Mouse (Mus musculus) adrenal gland, adult 18-20 months (tissue): ENCODE data around the gene Macrod1. TPM values are rescaled to one million over a fixed set of nuclear protein-coding genes. Genes with fewer than 3 reads are reported as not detected.

Experiments
- DNase-seq, 2 experiments: peaks; one replicate each; pipeline ENCODE4 v3.0.0; 2021 to 2022; ENCODE audit warnings: low spot score in 2 of 2
- total RNA-seq, 2 experiments: library from RNA; stranded (reverse); gene quantifications; 1 replicate in 1 of 2; 2 replicates in 1 of 2; pipeline ENCODE4 v1.2.3; 2021

The Macrod1 gene
- total RNA-seq, 2 experiments from 2014 or later, result 62.4 to 77.9 TPM

DNA sequence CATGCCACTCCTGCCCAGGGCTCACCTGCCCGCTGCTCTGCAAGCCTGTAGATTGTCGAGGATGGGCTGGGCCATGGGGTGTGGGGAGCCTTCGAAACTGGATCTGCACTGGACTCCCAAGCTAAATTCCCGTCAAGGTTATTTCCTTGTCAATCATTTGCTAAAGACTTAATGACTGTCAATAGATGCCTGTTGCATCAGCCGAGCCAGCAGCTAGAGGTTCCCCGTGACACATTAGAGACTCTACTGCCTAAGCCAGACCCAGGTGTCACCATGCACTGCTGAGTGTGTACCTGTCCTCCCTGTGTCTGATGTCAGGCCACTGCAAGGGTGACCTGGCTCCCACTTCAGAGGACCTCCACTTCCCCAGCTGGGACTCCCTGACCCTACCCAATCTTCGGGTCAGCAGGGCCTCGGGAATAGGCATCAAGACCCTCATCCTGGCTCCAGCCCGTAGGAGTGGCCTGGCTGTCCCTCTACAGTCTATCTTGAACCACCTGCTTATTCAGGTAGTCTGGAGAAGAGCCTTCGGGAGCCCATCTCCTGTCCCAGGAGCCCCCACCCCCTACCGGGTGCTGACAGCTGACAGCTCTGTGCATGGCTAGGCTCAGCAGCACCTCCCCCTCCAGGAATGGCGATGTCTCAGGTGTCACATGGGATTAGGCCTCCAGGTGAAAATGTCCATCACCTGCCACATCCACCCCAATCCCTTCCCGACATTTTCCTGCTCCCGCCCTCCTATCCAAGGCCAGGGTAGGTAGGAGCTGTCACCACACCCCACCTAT, 80.3 kb downstream of the Macrod1 start:
- DNase-seq, result no peak

DNA sequence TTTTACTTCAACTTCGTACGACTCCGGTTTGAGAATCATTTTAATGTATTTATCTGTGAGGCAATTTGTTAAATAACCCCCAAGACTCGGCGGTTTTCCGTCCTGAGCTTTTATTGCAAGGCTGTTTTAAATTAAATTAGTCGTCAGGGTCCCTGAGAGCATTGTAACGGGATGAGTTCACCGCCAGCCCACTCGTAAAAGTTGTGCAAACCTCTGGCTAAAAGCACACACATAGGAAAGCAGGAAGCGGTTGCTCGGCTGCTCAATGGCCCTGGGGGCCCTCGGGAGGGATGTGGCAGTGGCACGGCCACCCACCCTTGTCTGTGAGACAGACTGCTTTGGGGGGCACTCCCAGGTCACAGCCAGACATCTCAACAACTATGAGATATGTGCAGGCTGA, 81.7 kb downstream of the Macrod1 start:
- DNase-seq, result no peak

DNA sequence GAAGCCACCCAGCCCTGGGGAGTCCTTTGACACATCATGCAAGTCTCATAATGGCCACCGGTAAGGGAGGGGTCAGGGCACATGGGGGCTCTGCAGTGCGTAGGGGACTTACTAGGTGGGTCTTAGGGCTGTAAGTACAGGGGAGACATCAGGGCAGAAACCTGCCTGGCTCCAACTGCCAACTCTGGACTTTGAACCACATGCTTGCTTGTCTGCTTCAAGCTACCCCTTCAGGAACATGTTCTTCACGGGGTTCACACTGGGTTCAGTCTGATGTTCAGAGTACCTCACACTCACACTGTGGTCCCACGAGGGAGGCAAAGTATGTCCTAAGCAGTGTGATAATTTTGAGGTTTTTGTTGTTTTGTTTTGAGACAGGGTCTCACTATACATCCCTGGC, 82.7 kb downstream of the Macrod1 start:
- DNase-seq, result no peak

DNA sequence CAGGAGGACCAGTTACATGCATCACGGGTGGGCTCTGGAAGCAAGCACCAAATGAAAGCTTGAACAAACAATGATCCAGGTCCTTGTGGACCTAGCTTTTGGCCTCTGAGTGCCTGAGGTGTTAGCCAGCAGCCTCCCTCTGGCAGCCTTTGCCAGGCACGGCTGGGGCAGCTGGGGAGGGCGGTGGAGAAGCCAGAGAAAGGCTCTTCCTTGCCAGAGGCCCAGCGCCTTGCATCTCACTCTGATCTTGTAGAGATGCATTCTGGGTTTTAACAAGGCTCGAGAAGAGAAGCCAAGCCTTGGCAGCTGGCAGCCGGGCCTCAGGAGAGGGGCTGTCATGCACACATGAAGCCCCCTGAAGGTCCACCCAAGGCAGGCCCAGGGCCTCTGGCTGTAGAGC, 83.8 kb downstream of the Macrod1 start:
- no peak for DNase-seq

DNA sequence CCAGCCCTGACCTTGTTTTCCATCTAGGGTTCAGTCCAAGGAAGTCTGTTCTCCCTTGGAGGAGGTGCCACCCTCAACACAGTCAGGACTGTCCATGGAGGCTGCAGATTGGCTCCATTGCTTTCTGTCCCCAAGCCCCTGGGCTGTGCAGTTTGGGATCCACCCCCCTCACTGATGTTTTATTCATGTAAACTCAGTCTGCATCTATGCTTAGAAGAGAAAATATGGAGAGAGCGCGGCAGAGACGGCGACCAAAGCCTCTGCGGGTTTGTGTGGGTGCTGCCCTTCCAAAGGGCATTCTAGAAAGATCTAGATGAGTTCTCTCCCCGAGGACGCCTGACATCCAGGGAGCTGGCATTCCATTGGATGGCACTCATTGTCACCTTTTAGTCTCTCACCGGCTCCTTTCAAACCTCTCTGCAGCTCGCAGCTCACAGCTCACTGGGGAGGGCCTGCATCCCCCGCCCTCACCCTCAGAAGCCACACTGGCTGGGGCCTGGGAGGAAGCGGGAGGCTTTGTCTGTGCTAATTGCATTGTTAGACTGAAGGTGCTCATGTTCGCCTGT, 84.3 kb downstream of the Macrod1 start:
- no peak for DNase-seq

DNA sequence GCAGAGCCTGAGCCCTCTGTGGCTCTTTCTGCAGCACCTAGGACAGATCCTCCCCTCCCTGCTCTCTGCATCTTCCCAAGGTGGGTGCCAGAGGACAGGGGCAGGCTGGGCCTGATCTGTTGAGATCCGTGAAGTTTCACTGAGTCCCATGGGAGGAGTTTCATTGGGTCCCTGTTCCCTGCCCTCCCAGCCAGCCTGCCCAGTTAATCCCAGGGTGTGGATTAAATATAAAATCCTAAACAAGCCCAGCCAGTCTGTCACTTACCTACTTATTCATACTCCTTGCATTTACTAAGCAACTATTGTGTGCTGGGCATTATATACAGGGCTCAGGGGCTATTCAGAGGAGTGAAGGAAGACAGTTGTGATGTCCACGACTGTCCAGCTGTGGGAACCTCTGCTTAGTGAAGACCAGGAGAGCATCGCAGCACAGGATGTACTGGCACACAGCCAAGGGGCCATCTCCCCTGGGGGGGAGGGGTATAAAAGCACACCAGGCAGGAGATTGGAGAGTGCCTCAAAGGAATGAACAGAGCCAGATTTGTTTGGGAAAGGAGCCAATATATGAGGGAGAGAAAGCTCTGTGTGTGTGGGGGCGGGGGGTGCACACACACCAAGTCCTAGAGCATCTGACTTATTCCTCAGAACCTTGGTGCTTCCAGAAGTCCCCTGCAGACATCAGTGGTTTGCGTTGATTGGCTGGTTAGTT, 85.8 kb downstream of the Macrod1 start:
- DNase-seq, result no peak

DNA sequence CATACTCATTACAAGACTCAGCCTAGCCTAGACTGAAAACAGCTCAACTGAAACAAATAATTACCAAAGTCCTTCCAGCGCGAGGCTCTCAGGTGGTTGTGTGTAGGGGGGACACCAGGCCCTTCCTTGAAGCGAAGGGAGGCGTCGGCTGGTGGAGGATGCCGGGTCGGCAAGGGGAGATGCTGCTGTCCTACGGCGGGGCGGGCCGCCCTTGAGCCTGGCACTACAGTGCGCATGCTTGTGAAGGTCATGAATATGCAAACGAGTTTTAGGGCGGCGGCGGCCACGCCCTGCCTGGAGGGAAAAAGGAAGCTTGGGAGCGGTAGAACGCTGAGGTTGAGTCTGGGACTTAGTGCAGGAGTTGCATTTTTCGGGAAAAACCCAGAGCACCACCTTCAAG, 87.2 kb downstream of the Macrod1 start:
- DNase-seq, result peak; percentile 61 to 65

DNA sequence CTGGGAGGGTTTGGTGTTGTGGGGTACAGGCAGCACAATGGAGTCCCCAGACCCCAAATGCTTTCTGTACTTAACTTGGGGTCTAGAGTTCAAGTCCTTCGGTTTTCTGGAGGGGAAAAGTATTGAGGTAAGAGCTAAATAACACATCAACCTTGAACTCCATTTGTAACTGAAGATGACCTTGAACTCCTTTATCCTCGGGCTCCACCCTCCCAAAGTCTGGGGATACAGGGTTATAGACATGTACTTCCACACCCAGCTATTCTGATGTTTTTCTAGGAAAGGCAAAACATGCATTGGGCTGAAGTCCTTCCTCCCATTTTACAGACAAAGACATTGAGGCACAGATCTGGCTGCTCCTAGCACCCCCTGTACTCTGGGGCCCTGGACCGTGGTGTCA, 87.8 kb downstream of the Macrod1 start:
- DNase-seq, result no peak

DNA sequence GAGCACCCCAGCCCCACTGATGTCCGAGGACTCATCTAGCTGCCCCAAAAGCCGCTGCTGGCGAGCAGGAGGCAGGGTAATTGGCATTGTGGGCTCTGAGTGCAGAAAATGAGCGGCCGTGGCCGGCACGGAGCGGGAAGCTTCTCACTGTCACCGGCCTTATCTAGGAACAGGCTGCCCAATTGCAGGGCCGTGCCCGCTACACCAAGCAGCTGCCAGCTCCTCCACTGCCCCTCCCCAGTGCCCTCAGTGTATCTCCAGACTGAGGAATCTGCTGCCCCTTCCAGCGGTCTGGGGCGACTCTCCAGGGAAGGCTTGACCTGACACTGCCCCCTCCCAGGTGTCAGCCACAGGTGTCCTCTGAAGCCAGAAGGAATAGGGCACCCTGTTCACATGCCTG, 89.8 kb downstream of the Macrod1 start:
- DNase-seq, result no peak

DNA sequence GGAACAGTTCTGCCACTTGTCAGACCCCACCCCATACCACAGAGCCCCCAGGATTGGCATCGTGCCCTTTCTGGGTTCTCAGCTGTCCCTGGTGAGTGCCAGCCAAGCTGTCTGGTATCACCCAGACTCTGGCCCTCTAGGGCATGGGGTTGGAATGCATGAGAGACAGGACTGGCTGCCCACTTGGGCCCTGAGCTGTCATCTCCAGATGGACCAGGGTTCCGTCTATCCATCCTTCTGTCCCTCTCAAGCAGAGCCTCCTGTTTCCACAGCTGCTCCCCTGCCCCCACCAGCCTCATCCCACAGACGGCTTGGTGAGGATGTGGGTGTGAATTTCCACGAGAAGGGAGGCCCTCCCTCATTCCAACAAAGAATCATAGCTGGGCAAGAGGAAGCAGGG, 91.5 kb downstream of the Macrod1 start:
- no peak for DNase-seq

DNA sequence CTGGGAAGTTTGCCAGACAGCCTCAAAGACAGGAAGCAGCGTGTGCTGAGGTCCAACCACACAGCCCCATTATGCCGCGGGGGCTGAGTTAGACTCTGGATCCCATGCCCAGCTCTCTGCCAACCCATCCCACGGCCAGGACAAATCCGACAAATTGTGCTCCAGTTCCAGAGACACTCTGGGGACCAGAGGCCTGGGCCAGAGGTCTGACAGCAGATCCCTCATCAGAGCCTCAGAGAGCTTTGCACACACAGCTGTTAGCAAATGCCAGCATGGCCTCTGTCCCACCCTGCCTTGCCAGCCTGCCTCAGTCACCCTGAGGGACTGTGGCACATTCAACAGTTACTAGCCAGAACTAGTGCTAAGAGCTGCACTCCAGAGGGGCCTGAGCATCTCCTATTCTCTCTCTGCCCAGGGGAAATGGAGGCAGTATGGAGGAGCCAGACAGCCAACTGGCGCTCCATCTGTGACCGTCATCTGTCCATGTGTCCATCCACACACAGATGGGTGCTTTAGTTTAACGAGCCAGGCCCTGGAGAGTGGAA, 92.0 kb downstream of the Macrod1 start:
- DNase-seq, result no peak

DNA sequence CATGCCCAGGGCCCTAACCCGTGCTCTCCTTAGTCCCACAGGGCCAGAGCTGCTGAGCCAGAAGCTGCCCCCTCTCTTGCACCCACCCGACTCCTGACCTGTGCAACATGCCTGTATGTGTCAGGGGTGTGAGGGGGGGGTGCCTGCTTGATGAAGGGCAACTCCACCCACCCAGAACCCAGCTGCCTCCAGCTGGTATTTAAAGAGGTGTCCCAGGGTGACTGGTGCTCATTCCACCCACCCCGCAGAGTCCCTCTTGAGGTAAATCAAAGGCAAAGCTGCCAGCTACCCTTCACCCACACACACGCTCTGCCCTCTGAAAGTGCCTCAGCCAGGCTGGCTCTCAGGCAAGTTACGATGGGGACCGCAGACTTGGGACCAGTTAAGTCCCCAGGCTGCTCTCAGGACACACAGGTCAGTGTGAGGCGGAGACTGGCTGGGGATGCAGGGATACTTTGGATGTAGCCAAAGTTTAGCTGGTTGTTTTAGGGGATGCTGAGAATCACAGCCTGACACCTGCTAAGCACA, 92.6 kb downstream of the Macrod1 start:
- DNase-seq, result no peak

DNA sequence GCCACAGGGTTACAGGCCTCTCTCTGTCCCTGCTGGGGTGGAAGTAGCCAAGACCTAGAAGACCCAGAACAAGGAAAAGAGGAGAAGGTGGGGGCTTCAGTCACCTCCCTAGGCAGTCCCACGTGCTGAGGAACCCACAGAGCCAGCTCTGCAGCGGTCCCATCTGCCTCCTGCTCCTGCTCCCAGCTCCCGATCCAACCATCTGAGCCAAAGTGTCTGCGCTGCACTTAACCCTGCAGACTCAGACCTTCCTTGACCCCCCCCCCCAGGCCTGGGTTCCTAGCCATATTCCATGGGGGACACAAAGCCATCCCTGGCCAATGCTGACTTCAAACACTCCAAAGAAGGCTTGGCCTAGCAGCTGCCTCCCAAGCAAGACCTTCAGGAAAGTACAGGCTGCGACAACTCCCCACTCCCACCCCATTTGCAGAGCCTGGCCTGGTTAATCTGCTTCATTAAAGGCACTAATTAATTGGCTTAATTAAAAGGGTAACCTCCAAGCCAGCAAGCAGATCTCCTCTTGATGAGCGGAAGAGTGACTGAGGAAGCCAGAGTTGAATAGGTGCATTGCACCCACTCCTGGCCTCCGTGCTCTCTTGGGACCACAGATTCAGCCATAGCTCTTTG, 94.8 kb downstream of the Macrod1 start:
- DNase-seq, result no peak

DNA sequence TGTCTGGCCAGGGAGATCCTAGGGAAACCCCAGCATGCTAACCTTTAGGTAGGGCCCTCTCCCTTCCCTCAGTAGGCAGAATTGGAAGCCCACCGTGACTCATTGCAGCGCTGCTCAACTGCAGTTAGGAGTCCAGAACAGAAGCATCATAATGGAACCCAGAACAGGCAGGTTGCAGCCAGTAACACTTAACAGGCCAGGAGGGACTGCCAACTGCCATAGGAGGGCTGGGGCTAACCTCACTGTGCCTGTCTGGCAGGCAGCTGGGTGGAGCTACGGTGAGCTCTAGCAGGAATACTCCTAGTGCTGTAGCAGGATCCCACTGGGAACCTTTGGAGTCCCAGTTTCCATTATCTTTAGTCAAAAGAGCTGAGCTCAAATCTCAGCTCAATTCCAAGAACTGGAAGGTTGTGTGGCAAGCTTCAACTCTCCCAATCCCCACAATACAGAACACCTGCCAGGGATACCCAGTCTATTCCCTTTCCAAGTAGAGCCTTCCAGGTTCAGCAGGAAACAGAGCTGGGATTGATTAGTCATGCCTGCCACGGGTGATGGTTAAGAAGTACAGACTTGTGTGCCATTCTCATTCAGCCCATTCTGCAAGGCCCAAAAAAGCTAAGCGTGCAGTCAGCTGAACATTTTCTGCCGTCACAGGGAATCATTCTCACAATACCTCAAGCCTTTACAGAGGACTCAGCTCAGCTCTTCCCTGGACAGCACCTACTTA, 95.5 kb downstream of the Macrod1 start:
- DNase-seq, result no peak

DNA sequence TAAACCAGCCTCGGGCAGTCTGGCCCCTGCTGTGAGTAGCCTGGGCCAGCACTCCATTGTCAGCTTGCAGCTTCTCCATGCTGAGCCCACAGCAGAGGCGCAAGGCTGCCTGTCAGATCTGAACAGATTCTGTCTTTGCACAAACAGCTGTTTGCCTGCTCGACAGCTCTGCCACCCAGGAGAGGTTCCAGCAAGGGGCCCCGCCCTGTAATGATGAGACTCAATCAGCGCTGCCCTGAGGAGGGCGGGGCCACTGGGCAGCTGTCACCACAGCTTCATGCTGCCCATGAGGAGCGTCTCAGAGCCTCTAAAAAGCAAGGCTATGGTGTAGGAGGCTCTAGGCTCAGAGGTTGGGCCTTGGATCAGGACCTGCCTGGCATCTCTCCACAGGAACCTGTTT, 96.6 kb downstream of the Macrod1 start:
- DNase-seq, result no peak

DNA sequence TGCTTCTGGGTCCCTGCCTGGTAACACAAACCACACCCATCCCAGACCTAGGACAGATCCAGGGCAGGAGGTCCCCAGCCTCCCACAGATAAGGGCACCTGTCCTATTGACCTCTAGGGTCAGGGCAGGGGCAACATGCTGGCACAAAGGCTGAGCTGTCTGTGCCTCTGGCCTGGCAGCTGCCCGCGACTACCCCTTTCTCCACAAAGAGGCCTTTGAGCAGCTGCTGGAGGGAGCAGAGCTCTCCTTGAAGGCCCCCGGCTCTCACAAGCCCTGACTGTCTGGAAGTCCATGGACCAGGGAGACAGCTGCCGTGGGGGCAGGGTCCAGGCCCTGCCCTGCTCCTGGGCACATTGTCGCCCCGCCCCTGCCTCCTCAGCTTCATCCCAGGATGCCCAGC, 98.6 kb downstream of the Macrod1 start:
- DNase-seq, result no peak

DNA sequence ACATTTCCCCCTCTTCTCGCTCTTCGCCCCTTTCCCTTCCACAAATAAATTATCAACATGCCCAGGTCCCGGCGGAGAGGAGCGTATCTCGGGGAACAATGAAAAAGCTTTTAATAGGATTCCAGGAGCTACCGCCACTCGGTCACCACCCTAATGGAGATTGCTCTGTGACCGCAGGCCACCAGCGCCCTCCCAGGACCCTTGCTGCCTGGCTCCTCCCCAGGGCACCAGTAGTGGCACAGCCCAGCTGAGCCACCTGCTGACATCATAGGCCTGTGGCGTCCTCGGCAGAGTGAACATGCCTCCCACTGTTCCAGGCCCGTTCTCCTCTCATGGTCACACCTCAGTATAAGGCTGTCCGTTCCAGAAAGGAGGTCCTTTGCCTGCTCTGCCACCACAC, 101.1 kb downstream of the Macrod1 start:
- DNase-seq, result no peak

DNA sequence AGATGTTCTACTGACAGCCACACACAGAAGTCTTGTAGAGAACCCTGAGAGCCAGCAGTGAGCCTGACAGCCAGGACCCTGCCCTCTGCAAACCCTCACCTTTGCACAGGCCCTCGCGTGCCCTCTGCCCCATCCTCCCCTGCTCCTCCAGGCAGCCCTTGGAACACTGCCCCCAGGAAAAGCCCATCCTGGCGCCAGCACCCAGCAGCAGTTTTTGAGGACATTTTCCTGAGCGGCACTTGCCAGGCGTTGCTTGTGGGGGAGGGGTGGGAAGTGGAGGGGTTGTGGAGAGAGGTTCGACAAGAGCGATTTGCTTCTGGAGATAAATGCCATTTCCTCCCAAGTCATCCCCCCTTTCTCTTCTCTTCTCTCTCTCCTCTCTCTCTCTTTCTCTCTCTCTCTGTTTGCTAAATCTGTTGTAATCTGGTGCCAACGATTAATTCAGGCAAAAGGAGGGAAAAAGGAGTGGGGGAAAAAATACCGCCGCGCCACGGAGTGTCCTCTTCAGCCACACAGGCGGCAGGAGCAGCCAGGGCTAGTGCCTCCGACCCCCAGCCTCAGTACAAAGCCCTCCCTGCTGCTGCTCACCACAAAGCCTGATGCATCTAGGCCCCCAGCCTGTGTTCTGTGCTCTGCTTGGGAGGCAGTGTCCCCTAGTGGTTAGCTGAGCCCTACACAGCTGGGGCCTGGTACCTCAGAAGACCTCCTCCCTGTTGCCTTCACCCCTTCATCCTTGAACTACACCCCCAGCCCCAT, 103.7 kb downstream of the Macrod1 start:
- DNase-seq, result no peak

DNA sequence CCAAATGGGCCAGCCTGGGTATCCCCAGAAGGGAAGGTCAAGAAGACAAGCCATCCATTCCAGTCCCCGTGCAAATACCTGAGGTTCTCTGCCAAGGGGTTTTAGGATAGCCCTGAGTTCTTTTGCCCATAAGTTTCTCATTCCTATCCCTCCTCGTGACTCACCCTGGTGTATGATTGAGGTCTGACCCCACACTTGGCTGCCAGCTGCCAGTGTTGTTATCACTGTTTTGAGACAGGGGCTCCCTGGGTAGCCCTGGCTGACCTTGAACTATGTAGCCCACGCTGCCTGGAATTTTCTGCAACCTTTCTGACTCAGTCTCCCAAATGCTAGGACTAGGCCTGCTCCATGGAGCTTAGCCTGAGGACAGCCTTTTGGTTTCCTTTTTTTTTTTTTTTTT, 104.5 kb downstream of the Macrod1 start:
- DNase-seq, result no peak

DNA sequence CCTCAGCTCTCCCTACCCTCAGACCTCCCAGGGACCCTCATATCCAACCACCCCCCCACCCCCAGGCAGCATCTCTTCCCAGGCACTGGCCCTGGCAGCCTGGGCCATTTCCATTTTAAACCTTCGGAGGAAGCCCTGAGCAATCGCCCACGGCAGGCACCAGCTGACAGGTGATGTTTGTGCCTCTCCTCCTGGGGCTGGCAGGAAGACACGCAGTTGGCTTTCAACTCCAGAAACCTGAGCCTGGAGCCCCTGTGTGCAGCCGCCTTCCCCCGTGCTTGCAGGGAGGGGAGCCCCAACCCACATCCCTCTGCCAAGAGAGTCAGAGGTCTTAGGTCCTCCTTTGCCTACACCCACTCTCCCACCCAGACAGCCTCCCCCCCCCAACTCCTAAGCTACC, 107.6 kb downstream of the Macrod1 start:
- no peak for DNase-seq
